Mouse (Mus musculus): ENCODE results near the gene Pphln1. TPM values are rescaled to one million over a fixed set of nuclear protein-coding genes. Genes with fewer than 3 reads are reported as not detected.

Pphln1 gene
- polyA plus RNA-seq, 1 experiment, result 2.3 TPM

DNA sequence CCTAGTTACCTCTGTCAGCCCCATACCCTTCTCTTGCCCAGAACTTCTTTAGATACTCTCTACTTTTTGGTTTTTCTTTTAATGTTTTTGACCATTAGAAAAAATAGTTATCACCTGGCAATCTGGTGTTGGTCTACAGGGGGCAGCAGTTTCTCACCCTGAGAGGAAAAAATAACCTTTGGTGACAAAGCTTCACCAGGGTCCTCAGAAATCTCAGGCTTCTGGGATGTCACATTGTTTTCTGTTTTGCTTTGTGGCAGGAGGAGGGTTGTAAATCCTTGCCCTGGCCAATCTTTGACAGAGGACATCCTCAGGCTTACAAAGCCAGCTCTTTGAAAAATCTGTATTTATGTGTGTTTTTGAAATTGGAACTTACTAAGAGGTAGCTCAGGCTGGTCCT lies 57.9 kb downstream of the Pphln1 start:
- TF ChIP-seq CTCF (IDR thresholded peaks at IDR 0.05; ENCODE audit: extremely low read depth, insufficient read length, insufficient replicate concordance, low read depth, low read length) (no peak), POLR2A (IDR thresholded peaks at IDR 0.05; ENCODE audit: low read depth, low read length) (no peak)
- peaks cover 9% of the 10 kb centered on the region; the same call in 1 of the 2 replicates for H3K36me3 ChIP-seq (ENCODE audit: control insufficient read depth, insufficient read depth, low read length)
- H3K4me3 ChIP-seq (ENCODE audit: low read depth, low read length), result no peak overlapping the region
- H3K4me1 ChIP-seq (ENCODE audit: control insufficient read depth, insufficient read depth, insufficient read length, low read length), result no peaks in the 10 kb centered on the region
- no peaks in the 10 kb centered on the region for H3K27me3 ChIP-seq (ENCODE audit: control insufficient read depth, insufficient read depth, low read length)
- no peak overlapping the region for H3K27ac ChIP-seq (ENCODE audit: insufficient read depth, low read depth, low read length)

DNA sequence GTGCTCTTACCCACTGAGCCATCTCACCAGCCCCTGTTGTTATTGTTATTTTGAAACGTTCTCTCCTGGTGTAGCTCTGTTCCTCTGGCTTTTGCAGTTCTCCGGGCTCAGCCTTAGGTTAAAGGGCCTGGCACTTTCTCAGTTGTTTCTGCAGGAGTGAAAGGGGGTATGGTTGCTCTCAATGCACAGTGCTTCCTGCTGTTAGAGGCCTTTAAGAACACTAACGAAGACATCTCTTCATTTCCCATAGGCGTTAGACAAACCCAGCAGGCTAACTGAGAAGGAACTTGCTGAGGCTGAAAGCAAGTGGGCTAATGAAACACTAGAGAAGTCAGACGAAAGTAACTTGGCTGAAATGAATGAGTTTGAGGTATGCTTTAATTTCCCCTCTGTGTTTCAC lies 61.3 kb downstream of the Pphln1 start:
- H3K36me3 ChIP-seq (ENCODE audit: control insufficient read depth, insufficient read depth, low read length), result peaks cover 9% of the 10 kb centered on the region; the same call in 1 of the 2 replicates
- no peak overlapping the region for H3K4me3 ChIP-seq (ENCODE audit: low read depth, low read length)
- TF ChIP-seq POLR2A (IDR thresholded peaks at IDR 0.05; ENCODE audit: low read depth, low read length), result no peak
- no peak for TF ChIP-seq CTCF (IDR thresholded peaks at IDR 0.05; ENCODE audit: extremely low read depth, insufficient read length, insufficient replicate concordance, low read depth, low read length)
- no peaks in the 10 kb centered on the region for H3K27me3 ChIP-seq (ENCODE audit: control insufficient read depth, insufficient read depth, low read length)
- WGBS, result 89% methylated on average over 5 of the region's 5 CpGs
- no peak overlapping the region for H3K27ac ChIP-seq (ENCODE audit: insufficient read depth, low read depth, low read length)
- no peaks in the 10 kb centered on the region for H3K4me1 ChIP-seq (ENCODE audit: control insufficient read depth, insufficient read depth, insufficient read length, low read length)

DNA sequence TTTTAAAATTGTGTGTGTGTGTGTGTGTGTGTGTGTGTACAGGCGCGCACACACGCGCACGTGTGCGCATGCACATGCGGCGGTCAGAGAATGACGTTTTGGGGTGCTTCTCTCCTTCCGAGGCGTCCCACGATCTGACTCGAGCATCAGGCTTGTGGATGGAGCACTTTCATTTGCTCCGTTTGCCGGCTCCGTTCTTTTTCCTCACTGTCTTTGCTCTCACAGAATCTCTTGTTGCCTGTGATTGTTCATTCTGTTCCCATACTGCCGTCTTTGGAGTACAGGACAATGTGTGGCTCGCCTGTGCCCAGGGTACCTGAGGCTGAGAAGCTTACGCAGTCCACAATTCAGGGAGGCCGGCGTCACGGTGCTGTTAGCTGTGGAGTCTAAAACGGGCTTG lies 62.9 kb downstream of the Pphln1 start:
- Histone ChIP-seq H3K27me3 (ENCODE audit: control insufficient read depth, insufficient read depth, low read length) (no peaks in the 10 kb centered on the region), H3K4me3 (ENCODE audit: low read depth, low read length) (no peak overlapping the region), H3K27ac (ENCODE audit: insufficient read depth, low read depth, low read length) (no peak overlapping the region), H3K36me3 (ENCODE audit: control insufficient read depth, insufficient read depth, low read length) (peaks cover 15% of the 10 kb centered on the region; the same call in 1 of the 2 replicates), H3K4me1 (ENCODE audit: control insufficient read depth, insufficient read depth, insufficient read length, low read length) (no peaks in the 10 kb centered on the region)
- WGBS, result 94% methylated on average over 23 of the region's 23 CpGs
- TF ChIP-seq CTCF (IDR thresholded peaks at IDR 0.05; ENCODE audit: extremely low read depth, insufficient read length, insufficient replicate concordance, low read depth, low read length), result no peak
- no peak for TF ChIP-seq POLR2A (IDR thresholded peaks at IDR 0.05; ENCODE audit: low read depth, low read length)

DNA sequence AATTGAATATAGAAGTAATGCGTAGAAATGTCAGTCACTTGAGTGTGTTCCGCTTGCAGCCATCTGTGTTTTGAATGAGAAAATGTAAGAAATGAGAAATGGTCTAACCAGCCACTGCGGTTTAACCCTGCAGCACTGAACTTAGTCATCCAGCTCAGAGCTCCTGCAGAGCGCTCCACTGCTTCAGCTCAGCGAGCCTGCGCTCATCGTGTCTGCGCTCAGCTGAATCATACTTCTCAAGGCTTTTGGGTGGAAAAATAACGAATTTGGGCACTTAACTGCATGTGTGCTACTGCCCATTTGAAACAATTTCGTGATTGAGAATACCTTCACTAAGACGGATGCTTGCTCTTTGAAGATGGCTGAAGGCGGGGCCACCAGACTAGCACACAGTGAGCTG lies 73.5 kb downstream of the Pphln1 start:
- Histone ChIP-seq H3K27ac (ENCODE audit: insufficient read depth, low read depth, low read length) (no peak overlapping the region), H3K4me1 (ENCODE audit: control insufficient read depth, insufficient read depth, insufficient read length, low read length) (no peaks in the 10 kb centered on the region), H3K27me3 (ENCODE audit: control insufficient read depth, insufficient read depth, low read length) (no peaks in the 10 kb centered on the region), H3K4me3 (ENCODE audit: low read depth, low read length) (no peak overlapping the region), H3K36me3 (ENCODE audit: control insufficient read depth, insufficient read depth, low read length) (peaks cover 4% of the 10 kb centered on the region; the same call in 1 of the 2 replicates)
- no peak for TF ChIP-seq POLR2A (IDR thresholded peaks at IDR 0.05; ENCODE audit: low read depth, low read length)
- TF ChIP-seq CTCF (IDR thresholded peaks at IDR 0.05; ENCODE audit: extremely low read depth, insufficient read length, insufficient replicate concordance, low read depth, low read length), result no peak
- WGBS, result 89% methylated on average over 12 of the region's 12 CpGs

GRCm38 (mm10) chr15:93472089-93472488 lies 73.9 kb downstream of the Pphln1 start:
- WGBS, result 95% methylated on average over 1 of the region's 1 CpGs
- Histone ChIP-seq H3K4me1 (ENCODE audit: control insufficient read depth, insufficient read depth, insufficient read length, low read length) (no peaks in the 10 kb centered on the region), H3K4me3 (ENCODE audit: low read depth, low read length) (no peak overlapping the region), H3K27me3 (ENCODE audit: control insufficient read depth, insufficient read depth, low read length) (no peaks in the 10 kb centered on the region), H3K36me3 (ENCODE audit: control insufficient read depth, insufficient read depth, low read length) (peaks cover 4% of the 10 kb centered on the region; the same call in 1 of the 2 replicates), H3K27ac (ENCODE audit: insufficient read depth, low read depth, low read length) (no peak overlapping the region)
- TF ChIP-seq CTCF (IDR thresholded peaks at IDR 0.05; ENCODE audit: extremely low read depth, insufficient read length, insufficient replicate concordance, low read depth, low read length) (no peak), POLR2A (IDR thresholded peaks at IDR 0.05; ENCODE audit: low read depth, low read length) (no peak)

DNA sequence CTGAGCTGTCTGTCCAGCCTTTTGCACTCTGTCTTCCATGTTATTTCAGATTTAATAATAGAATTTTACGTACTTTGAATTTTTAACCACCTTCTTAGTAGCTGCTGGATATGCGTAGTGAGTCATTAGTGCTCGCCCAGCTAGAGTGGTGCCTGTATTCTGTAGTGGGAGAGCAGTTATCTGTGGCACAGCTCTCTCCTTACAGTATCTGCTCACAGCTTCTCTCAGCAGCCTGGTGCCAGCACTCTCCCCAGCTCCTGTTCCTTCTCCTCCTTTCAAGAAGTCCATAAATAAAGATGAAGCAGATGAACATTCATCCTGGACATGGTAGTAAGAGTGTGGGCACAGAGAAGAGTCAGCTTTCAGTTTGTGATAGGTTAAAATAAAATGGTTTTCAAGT lies 76.1 kb downstream of the Pphln1 start:
- 97% methylated on average over 3 of the region's 3 CpGs for WGBS
- Histone ChIP-seq H3K27ac (ENCODE audit: insufficient read depth, low read depth, low read length) (no peak overlapping the region), H3K27me3 (ENCODE audit: control insufficient read depth, insufficient read depth, low read length) (no peaks in the 10 kb centered on the region), H3K36me3 (ENCODE audit: control insufficient read depth, insufficient read depth, low read length) (peaks cover 4% of the 10 kb centered on the region; the same call in 1 of the 2 replicates), H3K4me3 (ENCODE audit: low read depth, low read length) (no peak overlapping the region), H3K4me1 (ENCODE audit: control insufficient read depth, insufficient read depth, insufficient read length, low read length) (no peaks in the 10 kb centered on the region)
- no peak for TF ChIP-seq CTCF (IDR thresholded peaks at IDR 0.05; ENCODE audit: extremely low read depth, insufficient read length, insufficient replicate concordance, low read depth, low read length)
- no peak for TF ChIP-seq POLR2A (IDR thresholded peaks at IDR 0.05; ENCODE audit: low read depth, low read length)

GRCm38 (mm10) chr15:93475688-93476087 lies 77.5 kb downstream of the Pphln1 start:
- Histone ChIP-seq H3K27me3 (ENCODE audit: control insufficient read depth, insufficient read depth, low read length) (no peaks in the 10 kb centered on the region), H3K4me1 (ENCODE audit: control insufficient read depth, insufficient read depth, insufficient read length, low read length) (no peaks in the 10 kb centered on the region), H3K4me3 (ENCODE audit: low read depth, low read length) (no peak overlapping the region), H3K36me3 (ENCODE audit: control insufficient read depth, insufficient read depth, low read length) (peaks cover 4% of the 10 kb centered on the region; the same call in 1 of the 2 replicates), H3K27ac (ENCODE audit: insufficient read depth, low read depth, low read length) (no peak overlapping the region)
- WGBS, result 78% methylated on average over 8 of the region's 8 CpGs
- TF ChIP-seq CTCF (IDR thresholded peaks at IDR 0.05; ENCODE audit: extremely low read depth, insufficient read length, insufficient replicate concordance, low read depth, low read length) (no peak), POLR2A (IDR thresholded peaks at IDR 0.05; ENCODE audit: low read depth, low read length) (no peak)

All from small intestine, adult 2 months (tissue).